Mouse (Mus musculus) cerebellum, adult 2 months (tissue): ENCODE measurements around the gene Stam2. TPM values are rescaled to one million over a fixed set of nuclear protein-coding genes. Genes with fewer than 3 reads are reported as not detected.

Experiments
- DNase-seq, 2 experiments: peaks; one replicate each; pipeline ENCODE4 v3.0.0; 2021
- H3K27ac ChIP-seq: fragments of 200-500 bp; 2 replicates; pipeline ENCODE4 v1.5.1; 2012; ENCODE audit warnings: low read length, control low read depth, inconsistent platforms; ENCODE audit not compliant: insufficient read depth
- H3K27me3 ChIP-seq: fragments of 200-500 bp; 2 replicates; pipeline ENCODE4 v1.6.1; 2012; ENCODE audit warnings: inconsistent platforms, mild to moderate bottlenecking, low read length, moderate library complexity; ENCODE audit not compliant: control insufficient read depth, insufficient read depth
- H3K4me1 ChIP-seq: fragments of 200-500 bp; 2 replicates; pipeline ENCODE4 v1.6.1; 2011; ENCODE audit warnings: low read length; ENCODE audit not compliant: control insufficient read depth, insufficient read depth
- H3K4me3 ChIP-seq: fragments of 200-500 bp; replicated peaks from 2 replicates; pipeline ENCODE3; 2011; ENCODE audit warnings: mild to moderate bottlenecking, low read depth, low read length, control low read depth; ENCODE audit not compliant: insufficient read depth
- CTCF ChIP-seq: fragments of 200-500 bp; IDR thresholded peaks from 2 replicates; pipeline ENCODE4 v1.5.1; 2011; ENCODE audit warnings: low read depth, mild to moderate bottlenecking, control low read depth, low read length, moderate library complexity, borderline replicate concordance; ENCODE audit not compliant: insufficient read depth
- POLR2A ChIP-seq: fragments of 200-500 bp; IDR thresholded peaks from 2 replicates; pipeline ENCODE4 v1.6.1; 2011; ENCODE audit warnings: low read length, control low read depth, borderline replicate concordance; ENCODE audit not compliant: insufficient read depth
- WGBS: fragments of 180-500 bp; shearing (Covaris S2); methylation state at CpG from one replicate; pipeline ENCODE4 v1.1.7; 2018; 5-methylcytosine and 5-hydroxymethylcytosine counted together
- polyA plus RNA-seq: library from polyadenylated mRNA; depleted of rRNA; stranded (reverse); fragments of >200 nt; gene quantifications from 2 replicates; pipeline ENCODE4 v1.2.3, GENCODE M21; 2012; rRNA removed

Stam2 gene
- polyA plus RNA-seq, 1 experiment = 11.2 TPM

- peak; percentile 62 to 72 for DNase-seq
- TF ChIP-seq POLR2A (no peak), CTCF (no peak)
- Histone ChIP-seq H3K4me3 (no peak overlapping the region), H3K27ac (peak overlapping the region; percentile 71), H3K27me3 (no peaks in the 10 kb centered on the region), H3K4me1 (peaks cover 9% of the 10 kb centered on the region; the same call in 1 of the 2 replicates)
- 8% methylated on average over 5 of the region's 5 CpGs for WGBS
These were observed 71.3 kb downstream of the Stam2 start for GRCm38 (mm10) chr2:52670733-52671132.

- 73% methylated on average over 6 of the region's 6 CpGs for WGBS
- Histone ChIP-seq H3K27ac (no peak overlapping the region), H3K27me3 (no peaks in the 10 kb centered on the region), H3K4me1 (peaks cover 9% of the 10 kb centered on the region; the same call in 1 of the 2 replicates), H3K4me3 (no peak overlapping the region)
- no peak for TF ChIP-seq POLR2A
- no peak for TF ChIP-seq CTCF
- DNase-seq = no peak
These were observed 73.6 kb downstream of the Stam2 start for GRCm38 (mm10) chr2:52668480-52668879.

- no peak for TF ChIP-seq POLR2A
- TF ChIP-seq CTCF = no peak
- Histone ChIP-seq H3K27ac (no peak overlapping the region), H3K4me3 (no peak overlapping the region), H3K27me3 (no peaks in the 10 kb centered on the region), H3K4me1 (peaks cover 13% of the 10 kb centered on the region)
- 83% methylated on average over 5 of the region's 5 CpGs for WGBS
- no peak for DNase-seq
These were observed 85.4 kb downstream of the Stam2 start for GRCm38 (mm10) chr2:52656722-52657121.

- DNase-seq = no peak
- Histone ChIP-seq H3K27me3 (no peaks in the 10 kb centered on the region), H3K4me1 (peaks cover 4% of the 10 kb centered on the region; the same call in 1 of the 2 replicates), H3K27ac (no peak overlapping the region), H3K4me3 (no peak overlapping the region)
- 59% methylated on average over 4 of the region's 4 CpGs for WGBS
- TF ChIP-seq CTCF (no peak), POLR2A (no peak)
These were observed 87.5 kb downstream of the Stam2 start for GRCm38 (mm10) chr2:52654541-52654940.

GRCm38 (mm10) chr2:52651547-52651946, 90.5 kb downstream of the Stam2 start:
- Histone ChIP-seq H3K27ac (no peak overlapping the region), H3K4me1 (peaks cover 13% of the 10 kb centered on the region; the same call in 1 of the 2 replicates), H3K4me3 (no peak overlapping the region), H3K27me3 (no peaks in the 10 kb centered on the region)
- WGBS = 86% methylated on average over 6 of the region's 6 CpGs
- TF ChIP-seq CTCF (no peak), POLR2A (no peak)
- no peak for DNase-seq

- Histone ChIP-seq H3K4me1 (peaks cover 18% of the 10 kb centered on the region), H3K27ac (no peak overlapping the region), H3K4me3 (no peak overlapping the region), H3K27me3 (no peaks in the 10 kb centered on the region)
- TF ChIP-seq CTCF (no peak), POLR2A (no peak)
- DNase-seq = peak in 1 of 2 experiments; percentile 50
- WGBS = 27% methylated on average over 8 of the region's 8 CpGs
These were observed 94.7 kb downstream of the Stam2 start for GRCm38 (mm10) chr2:52647255-52647998.

- no peak for DNase-seq
- TF ChIP-seq CTCF = no peak
- TF ChIP-seq POLR2A = no peak
- WGBS = 70% methylated on average over 6 of the region's 6 CpGs
- H3K4me3 ChIP-seq = no peak overlapping the region
- H3K4me1 ChIP-seq = peaks cover 28% of the 10 kb centered on the region
- H3K27ac ChIP-seq = no peak overlapping the region
- H3K27me3 ChIP-seq = no peaks in the 10 kb centered on the region
These were observed 98.4 kb downstream of the Stam2 start for GRCm38 (mm10) chr2:52643657-52644056.

Other genes with a start within 250 kb of the Stam2 start
- gene Cacnb4, start 65.5 kb downstream of the Stam2 start, polyA plus RNA-seq = 64.7 and 79.9 TPM in 2 replicates
- gene Fmnl2, start 115.6 kb upstream of the Stam2 start, polyA plus RNA-seq = 25.3 and 25.5 TPM in 2 replicates